Comparison of ENCODE assay signal across 9 mouse cellular contexts in the genomic region with DNA sequence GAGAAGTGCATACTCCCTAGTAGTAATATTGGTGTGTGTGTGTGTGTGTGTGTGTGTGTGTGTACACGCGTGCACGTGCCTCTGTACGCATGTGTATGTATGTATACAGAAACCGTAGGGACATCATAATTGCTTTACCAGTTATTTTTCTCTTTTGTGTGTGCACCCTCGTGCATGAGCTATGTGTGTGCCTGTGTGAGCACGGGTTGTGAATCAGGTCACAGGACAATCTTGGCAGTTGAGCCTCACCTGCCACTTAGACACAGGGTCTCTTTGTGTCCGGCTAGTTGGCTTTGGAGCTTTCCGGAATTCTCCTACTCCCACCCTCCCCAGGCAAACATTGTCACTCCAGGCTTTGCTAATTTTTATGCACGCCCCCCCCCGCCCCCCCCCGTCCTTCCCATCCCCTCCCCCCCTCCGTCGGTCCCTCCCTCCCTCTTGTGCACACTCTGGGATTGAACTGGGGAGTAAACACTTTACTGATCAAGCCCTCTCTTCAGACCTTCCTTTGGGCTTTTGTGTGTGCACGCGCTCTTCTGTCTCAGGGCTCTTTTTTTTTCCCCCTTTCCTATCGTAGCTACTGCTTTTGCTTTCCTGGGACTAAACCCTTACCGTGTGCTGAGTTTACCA. TPM values are rescaled to one million over a fixed set of nuclear protein-coding genes. Genes with fewer than 3 reads are reported as not detected.
DNase-seq lines count a peak whose midpoint lies in the region; ATAC-seq and TF ChIP-seq lines count a peak whose summit lies in the region.
"Had no signal": no experiment of that assay in that cellular context is flagged by ENCODE, and none has a peak within 500 bp of the region (broad histone marks: within the 10 kb centered on the region; RNA-seq: fewer than 3 reads in every experiment).

A gene (minus strand): TSS at position 51 of the 630 bp plus-strand sequence.

- intact Hi-C loops in heart, postnatal 25 days (cut with DNase I): no loop called here

- 0 out of 2 replicates have a peak within 1 kb of the TSS, but pooled peaks have one; percentile 33 for H3K9ac ChIP-seq in ES-Bruce4 (ENCODE audit: low read depth, poor library complexity, severe bottlenecking)
- H3K9ac ChIP-seq in embryonic facial prominence, embryonic 15.5 days: peak within 1 kb of the TSS; percentile 45; the same call in 1 of the 2 replicates
- peak within 1 kb of the TSS; percentile 50; the same call in 1 of the 2 replicates for H3K9ac ChIP-seq in intestine, postnatal 0 days (ENCODE audit: low read depth, low read length)
- H3K9ac ChIP-seq in neural tube, embryonic 11.5 days (ENCODE audit: low read length): peak within 1 kb of the TSS; percentile 61

- 0 out of 2 replicates have a peak, but pooled peaks have one; percentile 39 for ATAC-seq in embryonic facial prominence, embryonic 15.5 days (ENCODE audit: insufficient number of reproducible peaks, low FRiP score, low TSS enrichment, low read depth)
- ATAC-seq in intestine, postnatal 0 days: peak; percentile 43; the same call in 1 of the 2 replicates
- ATAC-seq in neural tube, embryonic 11.5 days (ENCODE audit: insufficient read depth, low FRiP score, low TSS enrichment): peak; percentile 60

- H3K9me3 ChIP-seq in ES-Bruce4 (replicated peaks; ENCODE audit: control insufficient read depth, insufficient read depth, low read length, poor library complexity, severe bottlenecking): no peaks in the 10 kb centered on the region
- no peaks in the 10 kb centered on the region for H3K9me3 ChIP-seq in embryonic facial prominence, embryonic 15.5 days (replicated peaks)
- H3K9me3 ChIP-seq in intestine, postnatal 0 days (ENCODE audit: control insufficient read depth): no peaks in the 10 kb centered on the region
- no peaks in the 10 kb centered on the region for H3K9me3 ChIP-seq in neural tube, embryonic 11.5 days (ENCODE audit: control insufficient read depth, low read length)

- TF ChIP-seq CTCF in ES-Bruce4 (IDR thresholded peaks at IDR 0.05; ENCODE audit: low read depth, low read length): no peak
- TF ChIP-seq CTCF in intestine, postnatal 0 days (IDR thresholded peaks at IDR 0.05; ENCODE audit: low read depth): no peak

- no peak for TF ChIP-seq POLR2A in ES-Bruce4 (IDR thresholded peaks at IDR 0.05; ENCODE audit: insufficient read depth, low read length)

- no peaks in the 10 kb centered on the region for H3K4me1 ChIP-seq in ES-Bruce4 (ENCODE audit: control insufficient read depth, insufficient read depth, low read length)
- H3K4me1 ChIP-seq in embryonic facial prominence, embryonic 15.5 days: 0 out of 2 replicates have a peak, but pooled peaks cover 5% of the 10 kb centered on the region
- no peaks in the 10 kb centered on the region for H3K4me1 ChIP-seq in intestine, postnatal 0 days (replicated peaks; ENCODE audit: control insufficient read depth, insufficient read depth, low read length)
- no peaks in the 10 kb centered on the region for H3K4me1 ChIP-seq in neural tube, embryonic 11.5 days (ENCODE audit: control insufficient read depth, insufficient read depth, low read length)

- no peaks in the 10 kb centered on the region for H3K27me3 ChIP-seq in ES-Bruce4 (ENCODE audit: control insufficient read depth, insufficient read depth, low read length, poor library complexity, severe bottlenecking)
- H3K27me3 ChIP-seq in embryonic facial prominence, embryonic 15.5 days: no peaks in the 10 kb centered on the region
- H3K27me3 ChIP-seq in intestine, postnatal 0 days (replicated peaks; ENCODE audit: control insufficient read depth, insufficient read depth, low read length): no peaks in the 10 kb centered on the region
- no peaks in the 10 kb centered on the region for H3K27me3 ChIP-seq in neural tube, embryonic 11.5 days (ENCODE audit: control insufficient read depth, insufficient read depth, low read length)

- 28% methylated on average over 17 of the region's 18 CpGs for WGBS in embryonic facial prominence, embryonic 15.5 days
- 32% methylated on average over 14 of the region's 18 CpGs for WGBS in intestine, postnatal 0 days
- 39% methylated on average over 15 of the region's 18 CpGs for WGBS in neural tube, embryonic 11.5 days

- peak within 1 kb of the TSS; percentile 57 for H3K4me2 ChIP-seq in embryonic facial prominence, embryonic 15.5 days (replicated peaks)
- H3K4me2 ChIP-seq in intestine, postnatal 0 days (replicated peaks; ENCODE audit: low read depth): peak within 1 kb of the TSS; percentile 62
- H3K4me2 ChIP-seq in neural tube, embryonic 11.5 days (ENCODE audit: low read depth): peak within 1 kb of the TSS; percentile 39

- no peaks in the 10 kb centered on the region for H3K36me3 ChIP-seq in ES-Bruce4 (ENCODE audit: control insufficient read depth, insufficient read depth, low read length, poor library complexity, severe bottlenecking)
- H3K36me3 ChIP-seq in embryonic facial prominence, embryonic 15.5 days: no peaks in the 10 kb centered on the region
- H3K36me3 ChIP-seq in intestine, postnatal 0 days (ENCODE audit: control insufficient read depth, insufficient read depth): no peaks in the 10 kb centered on the region
- H3K36me3 ChIP-seq in neural tube, embryonic 11.5 days (ENCODE audit: control insufficient read depth, insufficient read depth, low read length): no peaks in the 10 kb centered on the region

- TF ChIP-seq EP300 in ES-Bruce4 (IDR thresholded peaks at IDR 0.05; ENCODE audit: insufficient read depth, low read depth, low read length): no peak

- H3K4me3 ChIP-seq in ES-Bruce4 (ENCODE audit: low read depth, low read length): peak within 1 kb of the TSS; percentile 57
- H3K4me3 ChIP-seq in embryonic facial prominence, embryonic 15.5 days (replicated peaks): peak within 1 kb of the TSS; percentile 53
- H3K4me3 ChIP-seq in intestine, postnatal 0 days (ENCODE audit: low read depth, low read length): peak within 1 kb of the TSS; percentile 45
- peak within 1 kb of the TSS; percentile 40 for H3K4me3 ChIP-seq in neural tube, embryonic 11.5 days (ENCODE audit: low read depth, low read length)

- DNase-seq in heart, adult 11 months: peak; percentile 88
- no peak for DNase-seq in heart, postnatal 25 days (ENCODE audit: low spot score)
- DNase-seq in neural tube, embryonic 11.5 days (ENCODE audit: low spot score): peak; percentile 23
- DNase-seq in gastrocnemius, postnatal 10 days: no peak
- DNase-seq in gastrocnemius, postnatal 25 days: no peak

- no peak within 1 kb of the TSS for H3K27ac ChIP-seq in ES-Bruce4 (ENCODE audit: insufficient read depth, low read length)
- peak within 1 kb of the TSS; percentile 66 for H3K27ac ChIP-seq in embryonic facial prominence, embryonic 15.5 days (replicated peaks)
- H3K27ac ChIP-seq in intestine, postnatal 0 days (ENCODE audit: low read depth, low read length): no peak within 1 kb of the TSS
- peak within 1 kb of the TSS; percentile 64; the same call in 1 of the 2 replicates for H3K27ac ChIP-seq in neural tube, embryonic 11.5 days (ENCODE audit: low read depth, low read length)

RNA-seq across cellular contexts. Expression of the gene that starts here (rescaled TPM):
- total RNA-seq in heart, postnatal 25 days (2021): not detected
- polyA plus RNA-seq in ES-Bruce4 (2011; ENCODE audit: insufficient read depth, insufficient read length, low read depth, missing spikeins): not detected in 2 replicates
- polyA plus RNA-seq in embryonic facial prominence, embryonic 15.5 days (2015; fragmentation: Nextera tagmentation; extraction: Ambion mirVana): not detected in 2 replicates
- polyA plus RNA-seq in intestine, postnatal 0 days (2015; fragmentation: Nextera tagmentation; extraction: Ambion mirVana): not detected in 2 replicates
- polyA plus RNA-seq in neural tube, embryonic 11.5 days (2014; fragmentation: Nextera tagmentation; extraction: Ambion mirVana): not detected in 2 replicates
- total RNA-seq in gastrocnemius, postnatal 10 days (2021): not detected
- not detected for total RNA-seq in gastrocnemius, postnatal 25 days (2021)
- total RNA-seq: layer of hippocampus, postnatal 25 days had no signal

Comparison
In these comparisons a context has a peak if more than half of its experiments do, and no peak if none do; other contexts are left out.
1. Peak in ATAC-seq, H3K4me3 ChIP-seq, H3K27ac ChIP-seq, H3K9ac ChIP-seq and H3K4me2 ChIP-seq in embryonic facial prominence, embryonic 15.5 days; RNA of the gene not detected or under 1 TPM.
2. Peak in ATAC-seq, H3K4me3 ChIP-seq, H3K9ac ChIP-seq and H3K4me2 ChIP-seq in intestine, postnatal 0 days; RNA of the gene not detected or under 1 TPM.
3. Peak in DNase-seq, ATAC-seq, H3K4me3 ChIP-seq, H3K27ac ChIP-seq, H3K9ac ChIP-seq and H3K4me2 ChIP-seq in neural tube, embryonic 11.5 days; RNA of the gene not detected or under 1 TPM.